Mouse (Mus musculus) R1 (cell line): Measurements from ENCODE around the gene Ptprm.

Experiments used
- DNase-seq: peaks from one replicate; pipeline ENCODE4 v3.0.0-alpha.2; 2018; ENCODE audit warnings: low read depth, low spot score

Ptprm gene

DNA sequence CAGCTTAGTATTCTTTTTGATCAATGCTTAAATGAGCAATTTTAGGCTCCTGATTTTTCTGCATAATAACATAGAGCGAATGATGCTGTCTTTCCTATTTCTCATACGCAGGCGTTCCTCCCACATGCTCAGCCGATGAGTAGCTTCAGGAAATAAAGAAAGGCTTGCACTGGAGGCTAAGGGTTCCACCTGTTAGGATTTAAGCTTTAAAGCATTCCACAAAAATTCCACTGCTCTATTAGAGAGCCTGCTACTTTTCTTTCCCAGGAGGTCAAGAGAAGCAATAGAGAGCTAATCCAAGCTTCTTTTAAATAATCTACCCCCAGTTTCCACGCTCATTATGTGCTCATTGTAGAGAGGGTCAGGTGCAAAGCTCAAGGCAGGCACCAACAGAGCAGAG is 127.3 kb downstream of the Ptprm start:
- DNase-seq: no peak

GRCm38 (mm10) chr17:67215326-67215725 is 138.9 kb downstream of the Ptprm start:
- DNase-seq: no peak

DNA sequence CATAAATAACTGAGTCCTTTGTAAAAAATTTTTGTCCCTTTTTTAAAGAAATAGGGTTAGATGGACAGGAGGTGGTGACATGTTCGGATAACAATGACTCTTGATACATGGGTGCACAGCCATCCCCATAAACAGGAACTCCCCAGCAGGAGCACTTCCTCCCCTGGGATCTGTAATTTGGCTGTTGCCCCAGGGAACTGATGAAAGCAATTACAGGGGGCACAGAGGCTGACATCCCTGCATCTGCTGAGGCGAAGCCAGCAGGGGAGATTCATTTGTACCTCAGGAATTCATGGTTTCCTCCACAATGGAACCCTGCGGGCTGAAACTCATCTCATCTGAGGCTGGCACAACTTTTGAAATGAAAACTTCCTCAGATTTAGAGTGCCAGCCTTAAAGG is 140.5 kb downstream of the Ptprm start:
- no peak for DNase-seq

DNA sequence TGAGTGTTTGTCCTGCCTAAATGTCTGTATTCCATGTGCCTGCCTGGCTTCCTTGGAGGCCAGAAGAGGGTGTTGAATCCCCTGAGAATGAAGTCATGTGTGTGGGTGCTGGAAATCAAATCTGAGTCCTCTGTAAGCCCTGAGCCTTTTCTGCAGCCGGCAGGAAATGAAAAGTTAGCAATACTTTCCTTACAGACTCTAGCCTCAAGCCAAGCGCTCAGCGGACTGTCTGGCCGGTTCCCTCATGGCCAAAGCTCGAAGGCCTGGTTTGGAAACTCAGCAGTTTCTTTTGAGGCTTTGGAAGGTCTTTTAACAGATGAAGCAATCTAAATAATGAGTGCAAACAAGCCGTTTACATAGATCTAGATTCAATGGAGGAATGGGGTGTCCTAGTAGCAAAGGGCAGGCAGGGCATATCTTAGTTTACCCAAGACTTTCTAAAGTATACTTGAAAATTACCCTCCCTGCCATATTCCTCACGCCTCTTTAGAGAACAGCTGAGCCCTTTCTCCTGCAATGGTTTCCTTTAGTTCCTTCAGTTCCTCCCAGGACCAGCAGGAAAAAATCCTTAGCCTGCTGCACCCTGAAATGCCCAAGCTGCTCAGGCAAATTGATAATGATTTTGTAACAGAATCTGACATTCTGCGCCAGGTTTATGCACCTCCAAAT is 144.4 kb downstream of the Ptprm start:
- DNase-seq: no peak

DNA sequence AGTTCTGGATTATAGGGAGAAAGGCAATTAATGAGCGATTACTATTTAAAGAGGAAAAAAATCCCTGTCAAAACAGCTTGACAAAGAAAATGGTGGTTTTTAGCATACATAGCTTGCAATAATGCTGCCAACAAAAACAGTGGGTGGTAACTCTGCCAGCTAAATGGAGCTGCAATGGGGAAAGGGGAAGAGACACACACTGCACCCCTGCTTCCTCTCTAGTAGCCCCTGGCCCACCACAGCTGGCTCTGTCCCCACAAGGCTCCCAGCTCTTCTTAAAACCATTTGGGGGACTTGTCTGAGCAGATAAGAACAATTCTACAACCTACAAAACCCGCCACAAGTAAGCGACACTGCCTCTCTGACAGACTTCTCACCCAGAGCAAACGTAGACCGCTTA is 145.7 kb downstream of the Ptprm start:
- no peak for DNase-seq

DNA sequence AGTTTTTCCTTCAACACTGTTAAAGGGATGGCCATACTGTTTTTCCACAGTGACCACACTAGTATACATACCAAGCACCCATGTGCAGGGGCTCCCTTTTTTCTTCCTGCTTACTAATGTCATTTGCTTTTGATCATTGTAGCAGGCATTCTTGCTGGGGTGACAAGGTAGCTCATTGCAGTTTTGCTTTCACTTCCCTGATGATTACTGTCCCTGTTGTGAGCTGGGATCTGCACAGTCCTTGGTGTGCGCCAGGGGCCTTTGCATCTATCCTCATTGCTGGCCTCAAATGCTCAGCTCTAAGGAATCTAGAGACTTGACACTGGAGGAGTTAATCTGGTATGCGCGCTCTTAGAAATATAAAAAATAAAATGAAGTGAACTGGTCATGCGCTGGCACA is 147.3 kb downstream of the Ptprm start:
- no peak for DNase-seq

DNA sequence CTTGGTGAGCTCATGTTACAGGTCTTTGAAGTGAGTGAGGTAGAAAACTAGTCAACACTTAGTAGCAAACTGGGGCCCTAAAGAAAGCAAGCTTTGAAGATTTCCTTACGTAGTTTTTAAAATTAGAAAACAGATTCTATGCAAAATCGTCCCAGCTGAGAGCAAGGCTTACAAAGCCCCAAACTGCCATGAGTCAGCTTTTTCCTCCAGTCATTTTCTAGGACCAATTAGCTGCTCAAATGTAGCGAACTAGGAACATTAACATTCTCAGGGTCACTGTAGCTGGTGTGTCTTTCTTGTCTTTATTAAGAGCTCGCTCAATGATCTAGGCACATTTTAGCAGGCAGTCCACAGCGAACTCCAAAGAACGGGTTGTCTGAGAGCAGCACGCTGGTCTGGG is 153.1 kb downstream of the Ptprm start:
- no peak for DNase-seq

- DNase-seq: no peak
These were observed 160.5 kb downstream of the Ptprm start for GRCm38 (mm10) chr17:67193728-67194127.

GRCm38 (mm10) chr17:67188514-67188913 is 165.7 kb downstream of the Ptprm start:
- no peak for DNase-seq

DNA sequence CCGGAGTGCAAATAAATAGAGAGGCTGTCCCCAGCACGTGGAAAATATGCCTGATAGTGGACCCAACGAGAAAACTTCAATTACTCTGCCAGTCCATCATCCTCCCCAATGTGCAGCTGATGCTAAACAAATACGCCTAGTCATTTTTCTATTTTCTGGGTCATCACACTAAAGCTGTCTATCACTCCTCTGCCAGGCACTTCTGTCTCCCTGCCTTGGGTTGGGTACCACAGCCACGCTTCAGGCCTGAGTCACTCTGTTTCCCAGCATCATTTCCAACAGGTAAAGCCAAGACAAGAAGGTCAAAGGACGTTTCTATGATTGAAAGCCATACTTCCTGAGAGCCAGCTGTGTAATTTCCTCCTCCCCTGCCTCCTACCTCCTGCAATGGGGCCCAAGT is 167.4 kb downstream of the Ptprm start:
- DNase-seq: no peak

DNA sequence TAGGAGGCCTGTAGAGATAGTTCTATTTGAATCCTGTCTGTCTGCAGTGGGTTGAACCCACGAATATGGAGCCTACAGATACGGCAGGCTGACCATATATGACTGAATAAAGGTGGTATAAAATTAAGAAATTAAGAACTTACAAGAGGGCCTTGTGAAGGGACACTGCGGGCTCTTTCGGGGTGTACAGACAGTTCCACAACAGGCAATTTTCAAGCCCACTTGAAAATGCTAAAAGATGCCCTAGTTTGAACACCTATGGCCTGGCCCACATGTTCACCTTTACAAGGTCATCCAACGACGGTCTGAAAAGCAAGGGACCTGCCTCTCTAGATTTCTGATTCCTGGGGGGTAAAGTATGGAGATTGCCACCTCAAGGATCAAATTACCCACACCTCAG is 168.3 kb downstream of the Ptprm start:
- no peak for DNase-seq

- DNase-seq: no peak
These were observed 174.8 kb downstream of the Ptprm start for GRCm38 (mm10) chr17:67179446-67179845.

- DNase-seq: peak; percentile 10
These were observed 175.5 kb downstream of the Ptprm start for GRCm38 (mm10) chr17:67178686-67179265.

GRCm38 (mm10) chr17:67175836-67176235 is 178.4 kb downstream of the Ptprm start:
- peak; percentile 54 for DNase-seq

- no peak for DNase-seq
These were observed 182.9 kb downstream of the Ptprm start for GRCm38 (mm10) chr17:67171353-67171752.

- no peak for DNase-seq
These were observed 183.6 kb downstream of the Ptprm start for GRCm38 (mm10) chr17:67170696-67171095.

GRCm38 (mm10) chr17:67165876-67166275 is 188.4 kb downstream of the Ptprm start:
- DNase-seq: no peak

GRCm38 (mm10) chr17:67159611-67160010 is 194.6 kb downstream of the Ptprm start:
- no peak for DNase-seq

- no peak for DNase-seq
These were observed 197.0 kb downstream of the Ptprm start for GRCm38 (mm10) chr17:67157089-67157752.

DNA sequence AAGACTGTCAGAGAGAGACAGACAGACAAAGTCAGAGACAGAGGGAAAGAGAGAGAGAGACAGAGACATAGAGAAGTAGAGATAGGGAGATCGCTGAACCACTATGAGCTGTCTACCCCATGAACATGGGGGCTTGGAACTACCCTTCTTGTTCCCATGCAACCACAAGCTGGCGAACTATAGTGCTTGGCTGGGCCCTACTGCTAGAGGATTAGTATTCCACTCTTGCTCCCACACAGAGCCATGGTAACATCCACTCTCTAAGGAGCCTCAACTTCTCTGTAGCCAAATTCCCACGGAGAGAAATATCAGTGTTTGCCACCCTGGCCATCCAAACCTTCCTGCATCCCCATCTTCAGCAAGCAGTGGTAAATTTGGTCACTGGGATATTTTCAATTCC is 202.0 kb downstream of the Ptprm start:
- DNase-seq: no peak

GRCm38 (mm10) chr17:67150441-67150840 is 203.8 kb downstream of the Ptprm start:
- DNase-seq: no peak

DNA sequence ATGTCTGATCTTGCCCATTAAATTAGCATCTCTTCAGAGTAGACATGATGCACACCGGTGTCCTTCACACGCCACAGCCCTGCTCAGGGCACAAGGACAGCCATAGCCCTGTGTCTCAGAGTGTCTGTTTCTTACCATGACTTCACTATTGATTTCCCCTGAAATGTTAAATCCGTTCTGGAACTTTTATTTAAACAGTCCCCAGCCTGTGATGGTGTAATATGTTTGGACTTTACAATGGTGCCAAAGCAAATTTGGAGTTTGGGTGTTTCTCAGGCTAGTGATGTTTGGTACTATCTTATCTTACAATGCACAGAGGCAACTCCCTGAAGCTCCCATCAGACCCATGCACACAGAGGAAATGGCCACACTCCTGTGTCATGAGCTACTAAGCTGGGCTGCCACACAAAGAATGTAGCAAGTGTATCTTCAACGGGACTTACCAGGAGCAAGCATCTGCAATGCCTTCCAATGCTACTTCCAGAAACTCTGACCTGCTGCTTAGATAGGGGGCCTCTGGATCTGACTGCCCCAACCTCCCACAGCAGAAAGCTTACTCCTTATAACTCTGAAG is 212.0 kb downstream of the Ptprm start:
- DNase-seq: no peak

DNA sequence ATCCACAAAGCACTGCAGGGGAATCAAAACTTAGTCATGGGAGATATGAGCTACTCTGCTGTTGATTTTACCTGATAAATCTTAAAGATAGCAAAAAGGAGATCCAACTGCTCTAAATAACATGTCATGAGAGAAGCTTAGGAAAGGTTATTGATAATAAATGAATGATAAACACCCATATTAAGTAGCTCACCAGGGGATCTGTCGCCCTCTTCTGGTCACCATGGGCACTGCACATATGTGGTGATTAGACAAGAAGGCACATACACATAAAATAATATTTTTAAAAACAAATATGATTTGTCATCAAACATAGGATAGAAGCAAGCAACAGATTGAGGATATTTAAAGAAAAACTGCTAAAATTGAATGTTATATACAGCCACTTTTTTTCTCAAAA is 213.8 kb downstream of the Ptprm start:
- DNase-seq: peak; percentile 44
